Mouse (Mus musculus) liver, postnatal 0 days (tissue): ENCODE measurements around the gene Oard1. TPM values are rescaled to one million over a fixed set of nuclear protein-coding genes. Genes with fewer than 3 reads are reported as not detected.

ENCODE experiments used
- ATAC-seq: fragments of 200-750 bp; cut with Nextera tagmentation; 2 replicates; pipeline ENCODE4 v1.8.0; 2017; ENCODE audit warnings: mild to moderate bottlenecking, moderate library complexity
- DNase-seq: peaks from one replicate; pipeline ENCODE4 v3.0.0-alpha.2; 2016
- H3K27ac ChIP-seq: fragments of 300-500 bp; sonication (generic); 2 replicates; pipeline ENCODE4 v1.5.1; 2014; ENCODE audit warnings: antibody characterized with exemption, moderate library complexity, mild to moderate bottlenecking, low read depth
- H3K27me3 ChIP-seq: fragments of 300-500 bp; sonication (generic); 2 replicates; pipeline ENCODE4 v1.6.1; 2014; ENCODE audit warnings: low read length, control low read depth, mixed read lengths; ENCODE audit not compliant: insufficient read depth
- H3K36me3 ChIP-seq: fragments of 300-500 bp; sonication (generic); replicated peaks from 2 replicates; pipeline ENCODE4 v1.6.1; 2014; ENCODE audit warnings: mild to moderate bottlenecking, control low read depth, low read length, moderate library complexity, mixed read lengths; ENCODE audit not compliant: insufficient read depth
- H3K4me1 ChIP-seq: fragments of 300-500 bp; sonication (generic); 2 replicates; pipeline ENCODE4 v1.6.1; 2014; ENCODE audit warnings: antibody characterized with exemption, mild to moderate bottlenecking, control low read depth; ENCODE audit not compliant: insufficient read depth
- H3K4me2 ChIP-seq: fragments of 300-500 bp; sonication (generic); 2 replicates; pipeline ENCODE4 v1.6.1; 2014; ENCODE audit warnings: low read depth, mild to moderate bottlenecking, low read length, moderate library complexity, mixed read lengths
- H3K4me3 ChIP-seq: fragments of 300-500 bp; sonication (generic); 2 replicates; pipeline ENCODE4 v1.5.1; 2014; ENCODE audit warnings: low read depth, low read length
- H3K9ac ChIP-seq: fragments of 300-500 bp; sonication (generic); replicated peaks from 2 replicates; pipeline ENCODE4 v1.6.1; 2014; ENCODE audit warnings: mild to moderate bottlenecking, moderate library complexity
- H3K9me3 ChIP-seq: fragments of 300-500 bp; sonication (generic); 2 replicates; pipeline ENCODE4 v1.6.1; 2016; ENCODE audit warnings: mild to moderate bottlenecking, control low read depth, low read length, mixed read lengths
- CTCF ChIP-seq: sonication (generic); IDR thresholded peaks from 2 replicates; pipeline ENCODE4 v1.5.1; 2016; ENCODE audit warnings: antibody characterized with exemption, low read depth
- EP300 ChIP-seq: IDR thresholded peaks from 2 replicates; pipeline ENCODE4 v1.6.1; 2016; ENCODE audit warnings: antibody characterized with exemption, low read depth, mild to moderate bottlenecking
- WGBS: fragments of 180-500 bp; shearing (Covaris S2); extraction: QIAGEN DNeasy Blood & Tissue Kit; methylation state at CpG from one replicate; pipeline ENCODE4 v1.1.7; 2014; ENCODE audit not compliant: insufficient replicate concordance; 5-methylcytosine and 5-hydroxymethylcytosine counted together
- polyA plus RNA-seq: library from polyadenylated mRNA; unstranded; fragments of >200 nt; fragmentation: Nextera tagmentation; extraction: Ambion mirVana; gene quantifications from 2 replicates; pipeline ENCODE4 v1.2.1, GENCODE M21; 2015

Oard1 gene
- polyA plus RNA-seq, 1 experiment from 2014 or later, result 30.1 TPM

DNA sequence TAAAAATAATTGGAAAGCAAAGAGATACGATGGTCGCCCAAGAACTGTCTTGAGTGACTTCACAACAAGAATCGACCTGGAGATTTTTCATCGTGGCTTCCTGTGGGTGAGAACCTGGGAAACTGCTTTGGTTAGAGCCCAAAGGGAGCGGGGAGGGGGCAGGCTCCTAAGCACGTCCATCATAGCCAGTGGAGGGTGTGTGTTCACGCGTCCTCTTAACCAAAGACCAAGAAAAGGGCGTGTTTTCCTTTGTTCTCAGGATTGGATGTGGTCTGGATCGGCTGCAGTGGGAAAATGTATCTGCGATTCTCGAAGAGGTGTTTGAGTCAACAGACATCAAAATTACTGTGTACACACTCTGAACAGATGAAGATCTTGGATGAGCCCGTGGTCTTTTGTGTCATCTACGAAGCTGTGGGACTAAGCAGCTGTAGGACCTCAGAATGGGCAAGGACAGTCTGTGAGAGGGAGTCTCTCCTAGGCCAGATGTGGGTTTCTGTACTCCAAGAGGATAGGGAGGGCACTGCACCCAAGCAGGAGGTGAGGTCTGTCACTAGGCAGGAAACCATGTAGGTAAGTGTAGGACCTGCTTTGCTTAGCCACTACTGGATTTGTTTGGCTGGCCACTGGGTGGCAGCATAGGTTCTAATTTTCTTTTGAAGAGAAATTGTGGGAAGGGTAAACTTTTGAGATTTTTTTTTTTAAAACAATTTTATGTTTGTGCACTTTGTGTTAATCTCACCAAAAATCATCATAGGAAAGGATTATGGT lies 6.8 kb downstream of the Oard1 start:
- DNase-seq (peak; percentile 69), ATAC-seq (peak; percentile 72)
- H3K4me1 ChIP-seq, result peaks cover 26% of the 10 kb centered on the region
- H3K4me3 ChIP-seq, result no peak overlapping the region
- H3K36me3 ChIP-seq, result peaks cover 51% of the 10 kb centered on the region
- TF ChIP-seq CTCF (peak; percentile 73), EP300 (no peak)
- 83% methylated on average over 14 of the region's 14 CpGs for WGBS
- no peak overlapping the region for H3K27ac ChIP-seq
- H3K9me3 ChIP-seq, result no peaks in the 10 kb centered on the region
- no peak overlapping the region for H3K9ac ChIP-seq
- no peak overlapping the region for H3K4me2 ChIP-seq
- H3K27me3 ChIP-seq, result no peaks in the 10 kb centered on the region

DNA sequence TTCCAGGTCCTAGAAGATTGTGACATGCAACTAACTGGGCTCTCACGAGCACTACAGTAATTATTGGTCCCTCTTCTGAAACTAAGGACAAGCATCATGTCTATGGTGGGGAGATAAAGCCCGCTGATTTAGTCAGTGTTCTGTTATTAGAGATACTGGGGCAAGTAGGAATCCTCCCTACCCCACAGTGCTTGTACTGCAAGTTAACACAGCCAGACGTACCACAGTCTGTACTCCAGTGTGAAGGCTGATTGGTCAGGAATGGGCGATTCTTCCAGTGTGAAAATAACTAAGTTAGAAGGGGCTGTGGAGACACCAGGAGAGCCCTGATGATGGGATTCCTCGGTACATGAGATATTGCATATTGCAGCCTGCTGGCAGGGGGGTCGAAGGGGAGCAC lies 7.7 kb downstream of the Oard1 start:
- Histone ChIP-seq H3K27ac (0 out of 2 replicates have a peak overlapping the region, but pooled peaks have one; percentile 30), H3K4me3 (no peak overlapping the region), H3K9ac (peak overlapping the region; percentile 47), H3K27me3 (no peaks in the 10 kb centered on the region), H3K4me2 (peak overlapping the region; percentile 62), H3K9me3 (no peaks in the 10 kb centered on the region), H3K36me3 (peaks cover 43% of the 10 kb centered on the region), H3K4me1 (peaks cover 20% of the 10 kb centered on the region)
- DNase-seq, result no peak
- TF ChIP-seq EP300 (no peak), CTCF (no peak)
- WGBS, result 53% methylated on average over 6 of the region's 6 CpGs
- peak; percentile 36; the same call in 1 of the 2 replicates for ATAC-seq

DNA sequence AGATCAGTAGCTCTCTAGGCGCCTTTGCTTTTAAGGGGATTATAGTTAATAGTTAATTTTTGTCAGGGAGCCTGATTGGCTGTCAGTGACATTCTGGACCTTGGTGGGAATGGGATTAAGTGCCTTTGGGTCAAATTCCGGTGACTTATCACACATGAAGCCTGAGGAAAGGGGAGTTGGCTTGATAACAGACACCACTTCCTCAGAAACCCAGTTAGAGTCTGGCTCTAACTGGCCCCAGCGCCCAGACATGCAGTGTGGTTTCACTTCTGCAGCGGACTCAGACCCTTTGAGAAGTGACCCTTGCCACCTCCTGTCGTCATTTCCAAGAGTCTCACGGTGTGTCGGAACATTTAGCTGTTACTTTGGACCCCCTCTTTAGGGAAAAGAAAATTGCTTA lies 8.4 kb downstream of the Oard1 start:
- Histone ChIP-seq H3K4me3 (peak overlapping the region; percentile 25), H3K9ac (peak overlapping the region; percentile 47; the same call in 1 of the 2 replicates), H3K27ac (peak overlapping the region; percentile 11; the same call in 1 of the 2 replicates), H3K9me3 (no peaks in the 10 kb centered on the region), H3K4me1 (peaks cover 20% of the 10 kb centered on the region), H3K4me2 (peak overlapping the region; percentile 62), H3K36me3 (peaks cover 40% of the 10 kb centered on the region), H3K27me3 (no peaks in the 10 kb centered on the region)
- ATAC-seq (peak; percentile 59), DNase-seq (peak; percentile 48)
- 12% methylated on average over 7 of the region's 7 CpGs for WGBS
- TF ChIP-seq EP300, result no peak
- TF ChIP-seq CTCF, result no peak

DNA sequence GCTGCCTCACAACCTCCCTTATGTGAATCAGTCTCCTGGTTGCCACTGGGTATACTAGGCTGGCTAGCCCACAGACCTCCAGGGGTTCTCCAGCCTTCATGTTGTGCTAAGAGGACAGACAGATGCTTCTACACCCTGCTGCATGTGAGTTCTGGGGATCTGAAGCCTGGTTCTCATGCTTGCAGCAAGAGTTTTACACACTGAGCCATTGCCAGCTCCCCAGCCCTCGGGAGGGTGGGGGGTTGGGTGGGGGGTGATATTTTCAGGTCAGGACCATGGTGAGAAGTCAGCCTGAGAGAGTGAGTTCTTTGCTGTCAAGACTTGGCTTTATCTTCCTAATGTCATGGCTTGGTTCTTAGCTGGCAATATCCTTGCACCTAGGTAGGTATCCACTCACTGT lies 9.0 kb downstream of the Oard1 start:
- Histone ChIP-seq H3K4me3 (peak overlapping the region; percentile 25; the same call in 1 of the 2 replicates), H3K27ac (peak overlapping the region; percentile 11; the same call in 1 of the 2 replicates), H3K9me3 (no peaks in the 10 kb centered on the region), H3K9ac (peak overlapping the region; percentile 47; the same call in 1 of the 2 replicates), H3K27me3 (no peaks in the 10 kb centered on the region), H3K4me1 (peaks cover 20% of the 10 kb centered on the region), H3K36me3 (peaks cover 35% of the 10 kb centered on the region), H3K4me2 (peak overlapping the region; percentile 62)
- ATAC-seq, result no peak
- 71% methylated on average over 1 of the region's 1 CpGs for WGBS
- no peak for DNase-seq
- TF ChIP-seq CTCF (no peak), EP300 (no peak)

DNA sequence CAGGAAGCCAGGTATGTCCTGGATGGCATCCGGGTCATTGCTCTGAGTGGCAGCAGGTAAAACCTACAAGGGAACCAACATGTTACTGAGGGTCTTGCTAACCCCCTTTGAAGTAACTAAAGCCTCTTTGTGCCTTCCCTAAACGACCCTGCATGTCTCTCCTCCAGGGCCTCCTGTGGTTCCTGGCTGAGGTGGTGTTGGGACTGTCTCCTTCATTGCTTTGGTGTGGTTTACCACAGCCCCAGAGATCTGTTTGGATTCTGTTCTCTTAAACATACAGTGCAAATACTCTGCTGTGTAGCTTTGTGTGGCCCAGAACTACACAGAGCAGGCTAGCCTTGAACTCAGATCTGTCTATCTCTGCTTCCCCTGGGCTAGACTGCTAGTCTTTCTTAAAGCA lies 9.8 kb downstream of the Oard1 start:
- Histone ChIP-seq H3K9me3 (no peaks in the 10 kb centered on the region), H3K4me3 (no peak overlapping the region), H3K4me1 (peaks cover 20% of the 10 kb centered on the region), H3K27me3 (no peaks in the 10 kb centered on the region), H3K27ac (no peak overlapping the region), H3K4me2 (no peak overlapping the region), H3K36me3 (peaks cover 29% of the 10 kb centered on the region), H3K9ac (no peak overlapping the region)
- no peak for TF ChIP-seq EP300
- no peak for TF ChIP-seq CTCF
- DNase-seq, result no peak
- 47% methylated on average over 2 of the region's 2 CpGs for WGBS
- ATAC-seq, result no peak

DNA sequence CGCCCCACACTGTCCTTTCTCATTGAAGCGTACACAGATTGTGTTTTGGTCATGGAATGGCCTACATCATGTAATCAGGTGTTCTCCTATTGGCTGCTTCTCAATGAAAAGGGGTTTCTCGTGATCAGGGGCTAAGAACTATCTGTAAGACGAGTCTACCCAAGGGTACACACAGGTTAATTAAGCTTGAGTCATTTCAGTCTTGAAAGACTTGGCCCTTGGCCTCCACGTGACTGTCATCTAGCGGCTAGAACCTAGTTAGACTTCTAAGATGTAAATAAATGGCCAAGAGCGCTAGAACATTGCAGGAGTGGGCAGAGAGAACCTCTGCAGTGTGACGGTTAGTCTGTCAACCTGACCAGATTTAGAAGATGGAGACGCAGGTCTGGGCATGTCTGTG lies 14.4 kb downstream of the Oard1 start:
- WGBS, result 86% methylated on average over 9 of the region's 9 CpGs

More for the DNA sequence above, 14.4 kb downstream of the Oard1 start:
- Histone ChIP-seq H3K4me1 (peaks cover 19% of the 10 kb centered on the region), H3K27me3 (no peaks in the 10 kb centered on the region), H3K9ac (no peak overlapping the region), H3K4me2 (no peak overlapping the region), H3K36me3 (no peaks in the 10 kb centered on the region), H3K4me3 (no peak overlapping the region), H3K9me3 (no peaks in the 10 kb centered on the region), H3K27ac (no peak overlapping the region)
- TF ChIP-seq EP300, result no peak
- TF ChIP-seq CTCF, result no peak
- DNase-seq (no peak), ATAC-seq (no peak)
